Mouse (Mus musculus): ENCODE results near the gene Tbcb. TPM values are rescaled to one million over a fixed set of nuclear protein-coding genes. Genes with fewer than 3 reads are reported as not detected.
"Not testable (repeated sequence)": the region's sequence is repeated elsewhere in the genome, so short reads cannot be mapped to it uniquely, and the experiment has no call there.

Tbcb gene
- polyA plus RNA-seq, 1 experiment, result 63.0 TPM

GRCm38 (mm10) chr7:30194101-30194831 lies 37.8 kb downstream of the Tbcb start:
- no peak for DNase-seq (ENCODE audit: low read depth)

- DNase-seq (ENCODE audit: low read depth), result no peak
Observed at GRCm38 (mm10) chr7:30193581-30194100, 38.4 kb downstream of the Tbcb start.

DNA sequence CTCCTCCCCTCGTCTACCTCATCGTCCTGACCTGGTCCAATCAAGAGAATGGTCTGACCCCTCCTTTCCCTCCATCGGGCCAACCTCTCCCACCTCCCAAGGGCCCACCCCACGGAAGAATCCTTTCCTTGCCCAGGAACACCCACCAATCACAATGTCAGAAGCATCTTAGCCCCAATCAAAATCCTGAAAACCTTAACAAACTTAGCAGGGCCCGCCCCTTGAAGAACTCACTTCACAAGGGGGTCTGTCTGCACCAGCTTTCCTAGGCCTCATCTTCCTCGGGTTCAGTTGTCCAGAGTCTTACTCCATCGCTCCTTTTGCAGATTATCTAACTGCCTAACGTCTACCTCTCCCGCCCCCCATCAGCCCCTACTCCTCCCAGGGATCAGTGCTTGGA lies 39.1 kb downstream of the Tbcb start:
- no peak for DNase-seq (ENCODE audit: low read depth)

DNA sequence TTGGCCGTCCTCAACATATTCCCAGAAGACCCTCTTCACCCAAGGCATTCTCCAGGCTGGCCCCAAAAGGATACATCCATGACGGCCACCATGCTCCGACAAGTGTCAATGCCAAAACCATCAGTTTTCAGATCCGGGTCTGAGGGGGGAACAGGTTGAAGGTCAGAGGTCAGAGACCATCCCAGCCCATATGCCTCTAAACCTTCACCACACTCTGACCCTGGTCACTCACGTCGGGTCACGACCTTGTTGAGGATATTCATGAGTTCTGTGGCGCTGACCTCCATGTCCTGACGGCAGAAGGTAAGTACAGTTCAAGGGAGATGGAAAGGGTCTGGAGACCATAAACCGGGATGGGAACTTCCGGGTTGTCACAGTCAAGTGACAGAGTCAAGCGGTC lies 40.0 kb downstream of the Tbcb start:
- no peak for DNase-seq (ENCODE audit: low read depth)

DNA sequence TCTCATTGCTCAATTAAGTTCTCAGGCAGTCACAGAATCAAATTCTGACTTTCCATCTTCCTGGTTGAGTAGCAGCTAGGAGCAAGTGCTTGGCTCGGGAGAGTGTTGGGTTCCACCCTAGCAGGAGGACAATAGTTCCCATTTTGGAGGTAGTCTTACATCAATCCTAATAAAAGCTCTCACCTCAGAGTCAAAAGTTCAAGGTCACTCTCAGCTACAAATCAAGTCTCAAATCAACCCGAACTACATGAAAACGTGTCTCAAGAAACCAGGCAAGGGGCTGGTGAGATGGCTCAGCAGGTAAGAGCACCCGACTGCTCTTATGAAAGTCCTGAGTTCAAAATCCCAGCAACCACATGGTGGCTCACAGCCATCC lies 43.0 kb downstream of the Tbcb start:
- no peak for DNase-seq (ENCODE audit: low read depth)

- DNase-seq (ENCODE audit: low read depth), result no peak
Observed at GRCm38 (mm10) chr7:30188344-30189115, 43.5 kb downstream of the Tbcb start.

- no peak for DNase-seq (ENCODE audit: low read depth)
Observed at GRCm38 (mm10) chr7:30184641-30185348, 47.3 kb downstream of the Tbcb start.

DNA sequence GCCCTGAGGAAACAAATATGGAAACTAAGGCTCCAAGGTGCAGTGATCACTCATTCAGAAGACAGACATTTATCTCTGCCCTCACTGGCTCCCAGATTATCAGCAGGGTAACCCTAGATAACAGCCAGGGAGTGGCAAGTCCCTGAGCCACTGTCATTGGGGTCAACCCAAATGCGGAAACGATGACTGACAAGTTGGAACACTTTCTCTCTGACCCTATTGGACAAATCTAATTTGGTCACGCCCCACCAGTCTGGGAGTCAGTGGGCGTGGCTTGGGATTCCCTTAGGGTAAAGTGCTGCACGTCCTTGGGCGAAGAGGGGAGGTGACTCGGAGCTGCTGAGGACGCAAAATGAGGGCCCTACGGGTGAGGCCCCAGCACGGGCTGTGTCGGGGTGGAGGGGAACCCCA lies 48.2 kb downstream of the Tbcb start, which contains the start of gene Cox7a1:
TSS of gene Cox7a1 (plus strand) at position 266 of the 411 bp plus-strand sequence.
- DNase-seq (ENCODE audit: low read depth), result no peak

- DNase-seq (ENCODE audit: low read depth), result not testable (repeated sequence)
Observed at GRCm38 (mm10) chr7:30183189-30183588, 48.9 kb downstream of the Tbcb start.

- DNase-seq (ENCODE audit: low read depth), result not testable (repeated sequence)
Observed at GRCm38 (mm10) chr7:30181929-30182328, 50.1 kb downstream of the Tbcb start.

GRCm38 (mm10) chr7:30181308-30181707 lies 50.8 kb downstream of the Tbcb start:
- DNase-seq (ENCODE audit: low read depth), result no peak

GRCm38 (mm10) chr7:30178256-30178655 lies 53.8 kb downstream of the Tbcb start:
- DNase-seq (ENCODE audit: low read depth), result no peak

DNA sequence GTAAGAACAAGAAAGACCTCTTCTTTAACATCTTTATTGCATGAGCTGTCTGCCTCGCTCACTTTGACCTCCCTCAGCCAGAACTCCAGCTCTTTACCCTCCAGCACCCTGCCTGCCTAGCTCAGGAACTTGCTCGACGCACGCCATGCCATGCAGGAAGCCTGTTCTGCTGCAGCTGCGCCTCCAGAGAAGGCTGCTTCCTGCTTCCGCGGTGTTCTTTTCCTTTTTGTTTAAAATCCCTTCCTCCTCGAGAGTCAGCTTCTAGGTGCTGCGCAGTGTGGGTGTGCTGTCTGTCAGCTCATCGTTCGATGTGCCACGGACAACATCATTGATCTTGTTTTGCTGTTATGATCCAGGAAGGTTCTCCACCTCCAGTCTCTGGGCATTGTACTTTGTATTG lies 55.6 kb downstream of the Tbcb start:
- DNase-seq (ENCODE audit: low read depth), result no peak

Other genes with a start within 250 kb of the Tbcb start
- gene Zfp568, start 248.3 kb downstream of the Tbcb start, polyA plus RNA-seq (2012; rRNA removed), result 4.4 and 5.2 TPM in 2 replicates
- 5.3 and 6.1 TPM in 2 replicates for gene Zfp14, start 180.9 kb downstream of the Tbcb start, polyA plus RNA-seq (2012; rRNA removed)
- 0.11 and 0.27 TPM in 2 replicates for gene Zfp82, start 159.4 kb downstream of the Tbcb start, polyA plus RNA-seq (2012; rRNA removed)
- 0.15 and 0.46 TPM in 2 replicates for gene Gm26920, start 141.9 kb downstream of the Tbcb start, polyA plus RNA-seq (2012; rRNA removed)
- 2.9 and 3.0 TPM in 2 replicates for gene Zfp566, start 141.7 kb downstream of the Tbcb start, polyA plus RNA-seq (2012; rRNA removed)
- gene Zfp260, start 137.5 kb downstream of the Tbcb start, polyA plus RNA-seq (2012; rRNA removed), result 16.3 and 16.5 TPM in 2 replicates
- 0.82 and 2.0 TPM in 2 replicates for gene Zfp382, start 110.3 kb downstream of the Tbcb start, polyA plus RNA-seq (2012; rRNA removed)
- 16.4 and 18.3 TPM in 2 replicates for gene Zfp146, start 62.5 kb downstream of the Tbcb start, polyA plus RNA-seq (2012; rRNA removed)
- 7.4 and 16.8 TPM in 2 replicates for gene Cox7a1, start 48.1 kb downstream of the Tbcb start, polyA plus RNA-seq (2012; rRNA removed)
- 854 and 1,031 TPM in 2 replicates for gene Capns1, start 33.5 kb downstream of the Tbcb start, polyA plus RNA-seq (2012; rRNA removed)
- gene Polr2i, start 324 bp downstream of the Tbcb start, polyA plus RNA-seq (2012; rRNA removed), result 127 and 134 TPM in 2 replicates
- not detected in 2 replicates for gene Ovol3, start 3.5 kb upstream of the Tbcb start, polyA plus RNA-seq (2012; rRNA removed)
- 0.96 and 1.3 TPM in 2 replicates for gene Thap8, start 47.8 kb upstream of the Tbcb start, polyA plus RNA-seq (2012; rRNA removed)
- gene Wdr62, start 48.1 kb upstream of the Tbcb start, polyA plus RNA-seq (2012; rRNA removed), result 28.2 and 30.8 TPM in 2 replicates
- gene Clip3, start 59.5 kb upstream of the Tbcb start, polyA plus RNA-seq (2012; rRNA removed), result 6.3 and 12.5 TPM in 2 replicates
- gene Alkbh6, start 76.4 kb upstream of the Tbcb start, polyA plus RNA-seq (2012; rRNA removed), result 102 and 105 TPM in 2 replicates
- gene Syne4, start 82.5 kb upstream of the Tbcb start, polyA plus RNA-seq (2012; rRNA removed), result 5.4 and 7.2 TPM in 2 replicates
- 1.1 and 1.7 TPM in 2 replicates for gene E130208F15Rik, start 89.5 kb upstream of the Tbcb start, polyA plus RNA-seq (2012; rRNA removed)
- 16.8 and 17.2 TPM in 2 replicates for gene Sdhaf1, start 91.6 kb upstream of the Tbcb start, polyA plus RNA-seq (2012; rRNA removed)
- gene Lrfn3, start 130.5 kb upstream of the Tbcb start, polyA plus RNA-seq (2012; rRNA removed), result 2.6 and 3.8 TPM in 2 replicates
- gene Tyrobp, start 181.5 kb upstream of the Tbcb start, polyA plus RNA-seq (2012; rRNA removed), result 156 and 182 TPM in 2 replicates
- 6.8 and 10.8 TPM in 2 replicates for gene Hcst, start 187.6 kb upstream of the Tbcb start, polyA plus RNA-seq (2012; rRNA removed)
- 1.8 and 2.6 TPM in 2 replicates for gene Nfkbid, start 189.5 kb upstream of the Tbcb start, polyA plus RNA-seq (2012; rRNA removed)
- 2.5 and 5.4 TPM in 2 replicates for gene Aplp1, start 213.3 kb upstream of the Tbcb start, polyA plus RNA-seq (2012; rRNA removed)
- not detected in 2 replicates for gene Kirrel2, start 225.4 kb upstream of the Tbcb start, polyA plus RNA-seq (2012; rRNA removed)
- gene Nphs1, start 226.0 kb upstream of the Tbcb start, polyA plus RNA-seq (2012; rRNA removed), result not detected in 2 replicates